Mouse (Mus musculus): ENCODE results near the gene Glb1.

DNA sequence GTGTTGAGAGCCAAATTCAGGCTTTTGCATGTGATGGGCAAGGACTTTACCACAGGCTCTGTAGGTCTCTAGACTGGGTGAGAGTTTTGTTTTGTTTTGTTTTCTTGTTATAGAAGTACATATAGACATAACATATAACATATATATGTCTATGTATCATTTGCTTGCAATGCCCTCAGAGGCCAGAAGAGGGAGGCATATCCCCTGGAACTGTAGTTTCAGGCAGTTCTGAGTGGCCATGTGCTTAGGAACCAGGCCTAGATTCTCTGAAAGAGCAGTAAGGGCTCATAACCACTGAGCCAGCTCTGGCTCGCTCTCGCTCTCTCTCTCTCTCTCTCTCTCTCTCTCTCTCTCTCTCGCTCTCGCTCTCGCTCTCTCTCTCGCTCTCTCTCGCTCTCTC is 17.3 kb downstream of the Glb1 start:
- TF ChIP-seq MAFK (IDR thresholded peaks at IDR 0.05; ENCODE audit: insufficient read depth, low read depth, low read length) (no peak), CHD2 (IDR thresholded peaks at IDR 0.05; ENCODE audit: low read depth, low read length) (no peak)

Data from ES-E14 (cell line).